Mouse (Mus musculus) kidney, postnatal 36 days (tissue): ENCODE results near the gene Cenpp.

Experiments used
- DNase-seq, 2 experiments: peaks; one replicate each; pipeline ENCODE4 v3.0.0; 2021 to 2022; ENCODE audit warnings: mixed read lengths in 2 of 2

The Cenpp gene

GRCm38 (mm10) chr13:49652481-49653179 is at the start of gene Cenpp, which contains the start of gene Nol8:
Gene Cenpp (minus strand): TSS chr13:49652785.
Gene Nol8 (plus strand): TSS chr13:49653078.
- DNase-seq = peak; percentile 99 to 100

- DNase-seq = no peak
These were observed 38.5 kb upstream of the Cenpp start for GRCm38 (mm10) chr13:49691056-49691455.

GRCm38 (mm10) chr13:49684266-49684665 is 31.7 kb upstream of the Cenpp start:
- DNase-seq = no peak

GRCm38 (mm10) chr13:49682233-49682846 is 29.8 kb upstream of the Cenpp start:
- peak in 1 of 2 experiments; percentile 6 for DNase-seq

- DNase-seq = peak; percentile 98 to 99
These were observed 29.0 kb upstream of the Cenpp start, which contains the start of gene Iars for GRCm38 (mm10) chr13:49681351-49682232. Gene Iars (plus strand): TSS chr13:49682100.

- DNase-seq = no peak
These were observed 25.2 kb upstream of the Cenpp start for GRCm38 (mm10) chr13:49677793-49678192.

GRCm38 (mm10) chr13:49653180-49653541 is 576 bp upstream of the Cenpp start:
- peak in 1 of 2 experiments; percentile 65 for DNase-seq

- DNase-seq = no peak
These were observed 719 bp downstream of the Cenpp start for GRCm38 (mm10) chr13:49651781-49652351.

GRCm38 (mm10) chr13:49651136-49651535 is 1.4 kb downstream of the Cenpp start:
- DNase-seq = no peak

- no peak for DNase-seq
These were observed 6.6 kb downstream of the Cenpp start for GRCm38 (mm10) chr13:49646019-49646418.

GRCm38 (mm10) chr13:49644731-49645529 is 7.7 kb downstream of the Cenpp start:
- no peak for DNase-seq

GRCm38 (mm10) chr13:49643669-49644362 is 8.8 kb downstream of the Cenpp start:
- DNase-seq = peak; percentile 23 to 24

- DNase-seq = no peak
These were observed 9.9 kb downstream of the Cenpp start for GRCm38 (mm10) chr13:49642650-49643049.

GRCm38 (mm10) chr13:49639965-49640364 is 12.6 kb downstream of the Cenpp start:
- no peak for DNase-seq

GRCm38 (mm10) chr13:49629076-49629475 is 23.5 kb downstream of the Cenpp start:
- no peak for DNase-seq

- no peak for DNase-seq
These were observed 24.4 kb downstream of the Cenpp start for GRCm38 (mm10) chr13:49628167-49628566.

- DNase-seq = no peak
These were observed 29.4 kb downstream of the Cenpp start for GRCm38 (mm10) chr13:49623216-49623615.

GRCm38 (mm10) chr13:49618365-49618764 is 34.2 kb downstream of the Cenpp start:
- DNase-seq = no peak

- DNase-seq = no peak
These were observed 35.6 kb downstream of the Cenpp start for GRCm38 (mm10) chr13:49617021-49617420.

GRCm38 (mm10) chr13:49608589-49609322 is 43.8 kb downstream of the Cenpp start:
- no peak for DNase-seq

- DNase-seq = peak; percentile 41 to 52
These were observed 44.9 kb downstream of the Cenpp start, which contains the start of gene Ogn for GRCm38 (mm10) chr13:49607714-49608113. Gene Ogn (plus strand): TSS chr13:49608046.
